8 mouse cellular contexts compared by ENCODE assay signal in the genomic region with DNA sequence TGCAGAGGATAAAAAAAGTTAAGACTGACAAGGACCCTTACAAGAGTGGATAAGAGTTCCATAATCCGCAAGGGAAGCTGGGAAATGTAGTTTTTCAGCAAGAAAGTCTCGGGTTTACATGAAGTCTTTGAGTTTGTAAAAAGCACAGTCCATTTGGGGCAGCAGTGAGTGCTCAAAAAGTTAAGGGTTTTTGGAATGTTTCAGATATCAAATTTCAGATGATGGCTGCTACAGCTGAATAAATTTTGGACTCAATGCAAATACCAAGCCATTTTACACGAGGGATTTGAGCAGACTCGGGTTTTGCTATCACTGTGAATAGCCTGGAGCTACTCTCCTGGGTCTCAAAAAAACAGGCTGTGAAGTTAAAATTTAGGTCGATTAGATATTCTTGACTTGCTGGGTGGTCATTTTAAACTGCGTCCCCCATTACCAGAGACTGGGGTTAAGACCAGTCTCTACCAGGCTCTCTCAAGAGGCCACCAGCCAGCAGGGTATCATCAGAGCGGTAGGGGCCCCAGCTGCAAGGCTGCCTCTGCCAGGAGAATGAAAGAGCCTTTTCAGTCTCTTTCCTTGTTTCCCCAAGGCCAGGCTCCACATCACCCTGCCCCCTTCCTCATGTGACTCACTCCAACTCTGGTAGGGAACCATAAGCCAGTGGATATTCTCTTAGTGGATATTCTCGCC. TPM values are rescaled to one million over a fixed set of nuclear protein-coding genes. Genes with fewer than 3 reads are reported as not detected.
A peak's percentile ranks its signal among the peaks of the same experiment; 100 is the strongest.
DNase-seq lines count a peak whose midpoint lies in the region; ATAC-seq lines count a peak whose summit lies in the region.

No protein-coding gene starts in this region.

- H3K9ac ChIP-seq in kidney, embryonic 14.5 days (ENCODE audit: low read depth, low read length) = no peak overlapping the region
- H3K9ac ChIP-seq in forebrain, embryonic 16.5 days (replicated peaks; ENCODE audit: low read depth, low read length) = no peak overlapping the region
- no peak overlapping the region for H3K9ac ChIP-seq in intestine, embryonic 16.5 days (ENCODE audit: low read depth, low read length)

- H3K4me3 ChIP-seq in kidney, embryonic 14.5 days (ENCODE audit: low read length) = no peak overlapping the region
- no peak overlapping the region for H3K4me3 ChIP-seq in forebrain, embryonic 16.5 days (replicated peaks; ENCODE audit: low read length)
- no peak overlapping the region for H3K4me3 ChIP-seq in intestine, embryonic 16.5 days (ENCODE audit: low read length)

- H3K4me1 ChIP-seq in kidney, embryonic 14.5 days (ENCODE audit: control insufficient read depth, insufficient read depth, low read length) = no peaks in the 10 kb centered on the region
- H3K4me1 ChIP-seq in forebrain, embryonic 16.5 days (replicated peaks; ENCODE audit: control insufficient read depth, insufficient read depth, low read length) = peaks cover 6% of the 10 kb centered on the region; the same call in 1 of the 2 replicates
- peaks cover 3% of the 10 kb centered on the region for H3K4me1 ChIP-seq in intestine, embryonic 16.5 days (ENCODE audit: control insufficient read depth, insufficient read depth, low read length)

- 43% methylated on average over 8 of the region's 8 CpGs for WGBS in kidney, embryonic 14.5 days
- 21% methylated on average over 8 of the region's 8 CpGs for WGBS in forebrain, embryonic 16.5 days
- WGBS in intestine, embryonic 16.5 days = 34% methylated on average over 8 of the region's 8 CpGs

- no peaks in the 10 kb centered on the region for H3K9me3 ChIP-seq in kidney, embryonic 14.5 days (ENCODE audit: control insufficient read depth, low read length)
- no peaks in the 10 kb centered on the region for H3K9me3 ChIP-seq in forebrain, embryonic 16.5 days (ENCODE audit: control insufficient read depth, low read length)
- H3K9me3 ChIP-seq in intestine, embryonic 16.5 days (ENCODE audit: control insufficient read depth, low read length) = no peaks in the 10 kb centered on the region

- no peaks in the 10 kb centered on the region for H3K36me3 ChIP-seq in kidney, embryonic 14.5 days (ENCODE audit: control insufficient read depth, insufficient read depth, low read length)
- no peaks in the 10 kb centered on the region for H3K36me3 ChIP-seq in forebrain, embryonic 16.5 days (ENCODE audit: control insufficient read depth, insufficient read depth)
- H3K36me3 ChIP-seq in intestine, embryonic 16.5 days (ENCODE audit: control insufficient read depth, insufficient read depth, low read length) = no peaks in the 10 kb centered on the region

- ATAC-seq in kidney, embryonic 14.5 days (ENCODE audit: low FRiP score, low TSS enrichment) = peak; percentile 60; the same call in 1 of the 2 replicates
- peak; percentile 83 for ATAC-seq in forebrain, embryonic 16.5 days
- ATAC-seq in intestine, embryonic 16.5 days = peak; percentile 93

- H3K27ac ChIP-seq in kidney, embryonic 14.5 days (ENCODE audit: low read depth, low read length) = peak overlapping the region; percentile 47
- no peak overlapping the region for H3K27ac ChIP-seq in forebrain, embryonic 16.5 days (ENCODE audit: low read length)
- peak overlapping the region; percentile 47 for H3K27ac ChIP-seq in intestine, embryonic 16.5 days (ENCODE audit: low read length)

- H3K4me2 ChIP-seq in kidney, embryonic 14.5 days (replicated peaks; ENCODE audit: low read depth, low read length) = no peak overlapping the region; the same call in 1 of the 2 replicates
- H3K4me2 ChIP-seq in forebrain, embryonic 16.5 days (ENCODE audit: low read length) = no peak overlapping the region
- H3K4me2 ChIP-seq in intestine, embryonic 16.5 days (ENCODE audit: low read depth, low read length) = no peak overlapping the region

- no peak for DNase-seq in kidney, adult 9 months
- DNase-seq in adrenal gland, adult 8-10 months = peak; percentile 25
- peak; percentile 50 for DNase-seq in neural tube, embryonic 10.5 days (ENCODE audit: extremely low spot score, low spot score)
- no peak for DNase-seq in urinary bladder, postnatal 4 days (ENCODE audit: low spot score in 2 of 2)
- DNase-seq in kidney, adult 11 months = no peak

- no peaks in the 10 kb centered on the region for H3K27me3 ChIP-seq in kidney, embryonic 14.5 days (ENCODE audit: control insufficient read depth, insufficient read depth, low read length)
- H3K27me3 ChIP-seq in forebrain, embryonic 16.5 days (replicated peaks; ENCODE audit: control insufficient read depth, insufficient read depth, low read length) = no peaks in the 10 kb centered on the region
- no peaks in the 10 kb centered on the region for H3K27me3 ChIP-seq in intestine, embryonic 16.5 days (replicated peaks; ENCODE audit: control insufficient read depth, insufficient read depth, low read length)

RNA-seq across cellular contexts. Expression of a gene that starts 15.8 kb away (rescaled TPM):
- polyA plus RNA-seq in kidney, embryonic 14.5 days (2014; fragmentation: Nextera tagmentation; extraction: Ambion mirVana) = 33.4 and 49.6 TPM in 2 replicates
- total RNA-seq in adrenal gland, adult 8-10 months (2022) = 10 to 100 TPM; 52.4 to 63.4 (median 57.1) TPM
- polyA plus RNA-seq in forebrain, embryonic 16.5 days (2015; fragmentation: Nextera tagmentation; extraction: Ambion mirVana) = 19.5 and 22.6 TPM in 2 replicates
- polyA plus RNA-seq in intestine, embryonic 16.5 days (2015; fragmentation: Nextera tagmentation; extraction: Ambion mirVana) = 31.1 and 34.1 TPM in 2 replicates

RNA-seq across cellular contexts. Expression of a gene that starts 40.8 kb away (rescaled TPM):
- 1.6 and 2.1 TPM in 2 replicates for polyA plus RNA-seq in kidney, embryonic 14.5 days (2014; fragmentation: Nextera tagmentation; extraction: Ambion mirVana)
- total RNA-seq in adrenal gland, adult 8-10 months (2022) = not detected
- 2.1 and 2.3 TPM in 2 replicates for polyA plus RNA-seq in forebrain, embryonic 16.5 days (2015; fragmentation: Nextera tagmentation; extraction: Ambion mirVana)
- 1.3 and 1.8 TPM in 2 replicates for polyA plus RNA-seq in intestine, embryonic 16.5 days (2015; fragmentation: Nextera tagmentation; extraction: Ambion mirVana)

RNA-seq across cellular contexts. Expression of a gene that starts 41.0 kb away (rescaled TPM):
- polyA plus RNA-seq in kidney, embryonic 14.5 days (2014; fragmentation: Nextera tagmentation; extraction: Ambion mirVana) = not detected in 2 replicates
- not detected for total RNA-seq in adrenal gland, adult 8-10 months (2022)
- polyA plus RNA-seq in forebrain, embryonic 16.5 days (2015; fragmentation: Nextera tagmentation; extraction: Ambion mirVana) = 0.19 and 0.30 TPM in 2 replicates
- not detected in 2 replicates for polyA plus RNA-seq in intestine, embryonic 16.5 days (2015; fragmentation: Nextera tagmentation; extraction: Ambion mirVana)

Comparison
In these comparisons a context has a peak if more than half of its experiments do, and no peak if none do; other contexts are left out.
1. DNase-seq: peak in adrenal gland, adult 8-10 months (single experiment) and neural tube, embryonic 10.5 days (single experiment); none in kidney, adult 9 months (single experiment), urinary bladder, postnatal 4 days (0 of 2) and kidney, adult 11 months (single experiment).
2. Peak in every context shown above with its lines, with median percentiles within 50 percentile points of each other: ATAC-seq.